Mouse (Mus musculus) kidney, postnatal 36 days (tissue): ENCODE data around the gene Atp6v0a2.
A peak's percentile ranks its signal among the peaks of the same experiment; 100 is the strongest.

Experiments
- DNase-seq, 2 experiments: peaks; one replicate each; pipeline ENCODE4 v3.0.0; 2021 to 2022; ENCODE audit warnings: mixed read lengths in 2 of 2

Atp6v0a2 gene

DNA sequence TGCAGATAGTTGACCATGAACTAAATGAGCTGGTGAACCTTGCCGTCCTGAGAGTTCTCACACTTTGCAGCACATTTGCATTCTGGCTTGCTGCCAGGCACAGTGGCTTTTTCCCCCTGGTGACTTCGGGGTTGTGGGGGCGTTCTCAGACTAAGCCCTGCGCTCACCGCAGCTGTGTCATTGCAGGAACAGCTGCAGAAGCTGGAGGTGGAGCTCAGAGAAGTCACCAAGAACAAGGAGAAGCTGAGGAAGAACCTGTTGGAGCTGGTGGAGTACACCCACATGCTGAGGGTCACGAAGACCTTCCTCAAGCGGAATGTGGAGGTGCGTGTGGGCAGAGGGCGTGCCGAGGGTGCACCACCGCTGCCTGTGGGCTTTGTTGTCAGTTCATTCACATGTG is 8.9 kb downstream of the Atp6v0a2 start:
- DNase-seq = peak in 1 of 2 experiments; percentile 37

DNA sequence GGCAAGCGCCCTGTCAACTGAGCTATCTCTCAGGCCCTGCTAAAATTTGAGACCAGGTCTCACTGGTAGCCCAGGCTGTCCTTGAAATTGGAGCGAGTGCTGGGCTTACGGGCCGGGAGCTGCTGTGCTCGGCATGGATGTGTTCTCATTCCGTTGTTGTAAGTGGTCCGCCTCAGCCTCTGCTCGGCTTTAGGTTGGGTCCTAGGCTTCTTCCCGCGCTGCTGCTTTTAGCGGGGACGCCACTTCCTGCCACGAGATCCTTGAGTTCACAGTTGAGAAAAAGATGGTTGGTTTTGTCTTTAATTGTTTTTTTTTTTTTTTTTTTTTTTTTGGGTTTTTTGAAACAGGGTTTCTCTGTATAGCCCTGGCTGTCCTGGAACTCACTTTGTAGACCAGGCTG is 9.5 kb downstream of the Atp6v0a2 start:
- DNase-seq = no peak

DNA sequence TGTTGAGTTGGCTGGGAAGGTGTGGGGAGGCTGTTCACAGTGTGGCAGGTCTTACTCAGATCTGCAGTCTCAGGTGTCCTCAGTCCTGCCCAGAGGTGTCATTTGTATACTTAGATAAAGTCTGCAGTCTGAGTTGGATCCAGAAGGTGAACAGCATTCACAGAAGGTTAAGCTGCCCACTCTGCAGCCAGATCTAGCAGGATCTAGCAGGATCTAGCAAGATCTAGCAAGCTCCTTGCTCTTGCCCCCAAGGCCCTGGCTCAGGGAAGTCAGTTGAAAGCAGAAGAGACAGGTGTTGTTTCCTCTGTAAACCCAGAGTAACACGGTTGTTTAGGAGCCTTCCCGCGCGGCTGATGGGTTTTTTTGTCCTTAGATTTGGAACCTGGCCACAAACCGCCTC is 85.4 kb downstream of the Atp6v0a2 start:
- peak; percentile 28 to 31 for DNase-seq

DNA sequence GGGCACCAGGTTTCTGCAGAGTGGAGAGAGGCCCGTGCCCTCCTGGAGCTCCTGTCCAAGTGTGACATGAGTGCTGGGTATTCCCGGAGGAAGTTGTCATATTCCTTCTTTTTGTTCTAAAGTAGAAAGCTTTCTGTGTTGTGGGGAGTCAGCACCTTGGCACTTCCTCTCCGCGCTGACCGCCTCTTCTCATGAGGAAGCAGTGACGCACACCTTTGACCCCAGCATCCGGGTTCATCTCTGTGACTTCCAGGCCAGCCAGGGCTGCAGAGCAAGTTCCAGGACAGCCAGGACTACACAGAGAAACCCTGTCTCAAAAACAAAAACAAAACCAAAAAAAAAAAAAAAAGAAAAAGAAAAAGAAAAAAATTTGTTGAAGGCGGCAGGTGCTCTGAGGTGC is 86.8 kb downstream of the Atp6v0a2 start:
- DNase-seq = peak; percentile 78 to 81

DNA sequence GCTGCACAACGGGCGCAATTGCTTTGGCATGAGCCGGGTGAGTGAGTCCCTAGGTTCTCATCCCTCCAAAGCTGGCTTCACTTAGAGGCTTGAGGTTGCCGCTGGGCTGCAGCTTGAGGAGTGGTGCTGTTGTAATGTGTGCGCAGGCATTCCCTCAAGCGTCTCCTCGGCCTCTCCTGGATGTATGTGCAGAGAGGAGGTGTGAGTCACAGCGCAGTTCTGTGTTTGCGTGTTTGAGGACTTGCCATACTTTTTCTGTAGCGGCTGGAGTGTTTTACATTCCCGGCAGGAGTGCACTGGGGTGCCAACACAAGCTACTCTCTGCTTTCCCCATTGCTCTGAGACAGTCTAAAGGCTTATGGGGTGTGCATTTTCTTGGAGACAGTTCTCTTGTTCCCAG is 89.6 kb downstream of the Atp6v0a2 start:
- DNase-seq = no peak

DNA sequence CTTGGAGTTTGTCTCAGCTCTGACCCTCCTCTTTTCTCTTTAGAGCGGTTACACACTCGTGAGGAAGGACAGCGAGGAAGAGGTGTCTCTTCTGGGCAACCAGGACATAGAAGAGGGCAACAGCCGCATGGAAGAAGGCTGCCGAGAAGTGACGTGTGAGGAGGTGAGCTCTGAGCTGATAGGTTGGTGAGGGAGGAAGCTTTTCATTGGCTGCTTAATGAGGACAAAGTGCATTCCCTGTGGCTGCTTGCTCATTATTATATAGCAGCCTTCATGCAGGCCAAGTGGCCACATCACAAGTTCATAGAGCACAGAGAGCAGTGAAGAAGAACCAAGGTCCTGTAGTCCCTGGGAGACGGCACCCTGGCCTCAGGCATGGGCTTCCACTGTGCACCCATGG is 90.0 kb downstream of the Atp6v0a2 start:
- peak; percentile 60 to 61 for DNase-seq

DNA sequence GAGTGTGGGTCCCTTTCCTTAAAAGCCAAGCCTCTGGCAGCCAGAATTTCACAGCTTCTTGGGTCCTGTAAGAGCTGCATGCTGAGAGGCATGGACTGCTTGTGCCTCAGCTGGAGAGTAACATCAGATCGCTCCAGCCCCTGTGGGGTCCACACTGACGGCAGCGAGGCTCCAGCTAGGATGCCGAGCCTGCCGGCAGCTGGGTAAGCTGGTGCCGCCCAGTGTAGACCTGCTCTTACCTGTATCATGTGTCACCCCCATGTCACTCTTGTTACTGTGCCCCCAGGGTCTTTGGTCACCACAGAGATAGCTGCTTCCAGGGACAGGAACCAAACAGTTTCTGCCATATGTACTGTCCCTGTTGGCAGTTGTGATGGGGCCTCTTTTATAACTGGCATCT is 94.7 kb downstream of the Atp6v0a2 start:
- DNase-seq = no peak

DNA sequence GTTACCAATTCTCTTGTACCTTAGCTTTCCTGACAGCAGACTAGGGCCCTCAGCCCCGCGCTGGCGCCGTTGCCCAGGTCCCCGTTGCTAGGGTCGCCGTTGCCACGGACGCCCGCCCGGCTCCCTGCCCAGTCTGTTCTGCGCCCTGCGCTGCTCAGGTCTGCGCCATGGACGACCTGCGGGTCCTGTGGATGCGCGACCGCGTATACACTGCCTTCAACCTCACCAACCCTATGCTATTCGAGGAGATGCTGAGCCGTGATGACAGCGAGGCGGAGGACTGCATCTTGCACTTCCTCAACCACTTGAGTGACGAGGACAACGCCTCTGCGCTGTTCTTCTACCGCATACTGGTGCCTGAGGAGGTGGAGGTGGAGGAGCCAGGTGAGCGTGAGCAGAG is 96.6 kb downstream of the Atp6v0a2 start, which contains the start of gene Dnah10:
TSS of gene Dnah10 (plus strand) at position 89 of the 400 bp plus-strand sequence.
- DNase-seq = no peak

DNA sequence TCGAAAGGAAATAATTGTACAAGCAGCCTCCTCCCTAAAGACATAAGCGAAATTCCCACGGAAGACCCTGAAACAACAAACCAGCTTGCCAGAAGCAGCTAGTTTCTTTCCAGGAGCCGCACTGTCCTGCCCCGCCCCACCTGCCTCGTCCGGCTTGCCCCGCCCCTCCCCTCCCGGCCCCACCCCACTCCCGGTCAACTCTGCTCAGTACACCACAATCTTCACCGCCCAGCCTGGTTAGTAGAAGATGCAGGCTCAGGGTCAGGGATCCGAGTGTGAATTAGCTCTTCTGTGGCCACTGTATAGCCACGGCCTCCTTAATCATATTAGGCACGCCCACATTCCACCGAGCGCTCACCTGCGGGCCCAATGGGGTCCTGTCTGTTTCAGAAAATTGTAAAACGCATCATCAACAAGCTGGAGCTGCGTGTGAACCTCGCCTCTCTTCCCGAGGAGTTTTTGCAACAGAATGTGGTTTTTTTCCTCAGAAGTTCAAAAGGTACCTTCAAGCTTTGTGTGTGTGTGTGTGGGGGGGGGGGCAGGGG is 101.4 kb downstream of the Atp6v0a2 start:
- DNase-seq = peak; percentile 30 to 61

DNA sequence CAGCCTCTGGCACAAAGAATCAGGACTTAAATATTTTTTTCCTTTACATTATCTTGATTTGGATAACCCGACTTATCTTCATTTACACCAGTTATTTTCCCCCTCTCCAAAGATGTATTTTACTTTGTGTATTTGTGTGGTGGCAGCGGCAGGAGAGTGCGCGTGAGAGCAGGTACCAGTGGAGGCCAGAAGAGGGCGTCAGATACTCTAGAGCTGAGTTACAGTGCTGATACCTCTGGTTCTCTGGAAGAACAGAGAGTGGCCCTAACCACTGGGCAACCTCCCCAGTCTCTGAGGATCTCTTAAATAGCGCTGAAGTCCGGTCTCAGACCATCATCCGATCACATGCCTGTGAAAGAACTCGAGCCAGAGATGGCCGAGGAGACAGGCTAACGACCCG is 105.6 kb downstream of the Atp6v0a2 start:
- no peak for DNase-seq

DNA sequence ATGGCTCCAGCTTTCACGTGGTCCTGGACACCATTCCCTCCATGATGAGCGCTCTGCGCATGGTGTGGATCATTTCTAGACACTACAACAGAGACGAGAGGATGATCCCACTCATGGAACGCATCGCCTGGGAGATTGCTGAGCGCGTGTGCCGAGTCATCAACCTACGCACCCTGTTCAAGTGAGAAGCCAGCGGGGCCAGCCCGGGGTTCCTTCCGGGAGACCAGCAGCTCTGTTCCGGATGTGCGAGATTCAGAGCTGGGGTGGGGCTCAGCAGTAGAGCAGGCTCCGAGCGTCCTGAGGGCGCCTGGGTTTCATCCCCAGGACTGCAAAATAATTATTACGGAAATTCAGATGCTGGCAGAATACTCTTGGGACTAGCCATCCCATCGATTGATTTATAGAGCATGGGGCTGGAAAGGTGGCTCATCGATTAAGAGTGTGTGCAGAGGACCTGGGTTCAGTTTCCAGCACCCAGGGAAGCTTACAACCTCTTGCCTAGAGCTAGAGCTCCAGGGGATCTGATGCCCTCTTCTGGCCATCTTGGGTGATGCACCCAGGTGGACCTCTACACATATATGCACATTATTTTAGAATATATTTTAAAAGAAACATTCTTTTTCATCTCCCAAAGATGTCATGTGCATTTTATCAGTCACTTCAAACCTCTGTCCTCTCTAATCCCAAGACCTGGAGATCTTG is 113.7 kb downstream of the Atp6v0a2 start:
- peak in 1 of 2 experiments; percentile 16 for DNase-seq

DNA sequence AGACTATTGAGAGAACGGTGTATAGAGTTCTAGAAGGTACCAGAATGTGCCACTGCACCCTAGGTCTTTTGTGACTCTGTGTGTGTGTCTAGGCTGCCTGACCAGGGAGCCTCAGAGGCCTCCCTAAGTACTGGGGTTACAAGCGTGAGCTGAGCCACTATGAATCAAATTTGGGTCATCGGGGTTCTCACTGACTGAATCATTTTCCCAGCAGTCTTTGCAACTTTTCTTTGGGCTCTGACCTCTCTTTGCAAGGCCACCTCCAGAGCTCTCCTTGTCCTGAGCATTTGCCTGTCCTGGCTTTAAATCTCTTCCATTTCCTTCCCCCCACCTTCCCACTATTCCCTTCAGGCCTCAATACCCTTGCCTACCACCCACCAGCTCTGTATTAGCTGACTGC is 115.5 kb downstream of the Atp6v0a2 start:
- DNase-seq = no peak

DNA sequence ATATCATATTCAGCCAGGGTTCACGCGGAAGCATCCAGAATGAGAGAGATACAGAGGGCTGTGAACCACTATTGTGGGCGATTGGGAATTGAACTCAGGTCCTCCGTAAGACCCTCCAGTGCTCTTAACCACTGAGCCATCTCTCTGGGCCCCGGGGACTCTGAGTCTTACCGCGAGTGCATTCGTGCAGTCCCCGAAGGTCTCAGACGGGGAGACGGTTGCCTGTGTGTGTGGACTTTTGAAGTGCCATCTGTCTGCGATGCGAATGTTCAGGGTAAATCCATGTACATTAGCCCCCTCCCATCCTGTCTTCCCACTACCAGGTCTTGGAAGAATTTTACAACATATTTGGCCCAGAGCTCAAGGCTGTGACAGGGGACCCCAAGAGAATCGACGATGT is 117.8 kb downstream of the Atp6v0a2 start:
- DNase-seq = no peak

DNA sequence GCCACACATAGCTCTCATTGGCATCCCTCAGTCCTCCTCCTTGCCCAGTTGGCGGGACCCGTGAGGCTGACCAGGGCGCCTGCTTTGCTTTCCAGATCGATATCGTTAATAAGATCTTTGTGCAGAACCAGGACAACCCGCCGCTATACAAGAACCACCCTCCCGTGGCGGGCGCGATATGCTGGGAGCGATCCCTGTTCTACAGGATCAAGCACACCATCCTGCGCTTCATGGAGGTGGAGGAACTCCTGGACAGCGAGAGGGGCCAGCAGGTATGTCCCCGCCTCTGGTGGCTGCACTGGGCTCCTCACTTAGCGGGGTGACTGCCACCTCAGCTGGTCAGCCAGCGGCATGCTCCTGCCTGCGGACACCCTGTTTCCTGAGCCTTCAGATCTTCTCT is 119.9 kb downstream of the Atp6v0a2 start:
- no peak for DNase-seq

DNA sequence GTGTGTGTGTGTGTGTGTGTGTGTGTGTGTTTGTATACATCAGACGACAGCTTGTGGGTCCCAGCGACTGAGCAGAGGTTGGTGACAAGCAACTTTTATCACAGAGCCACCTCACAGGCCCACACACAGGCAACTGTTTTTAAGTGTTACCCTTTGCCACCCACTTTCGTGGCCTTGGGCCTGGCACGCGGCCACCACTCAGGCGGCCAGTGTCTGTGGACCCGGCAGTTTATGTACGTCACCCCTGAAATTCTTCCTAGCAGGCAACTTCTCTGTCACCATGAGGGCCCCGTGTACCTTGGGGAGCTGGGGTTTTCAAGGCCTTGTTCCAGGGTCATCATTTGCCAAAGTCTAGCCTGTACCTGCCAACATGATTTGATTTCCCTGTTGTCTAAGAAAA is 123.3 kb downstream of the Atp6v0a2 start:
- DNase-seq = no peak

DNA sequence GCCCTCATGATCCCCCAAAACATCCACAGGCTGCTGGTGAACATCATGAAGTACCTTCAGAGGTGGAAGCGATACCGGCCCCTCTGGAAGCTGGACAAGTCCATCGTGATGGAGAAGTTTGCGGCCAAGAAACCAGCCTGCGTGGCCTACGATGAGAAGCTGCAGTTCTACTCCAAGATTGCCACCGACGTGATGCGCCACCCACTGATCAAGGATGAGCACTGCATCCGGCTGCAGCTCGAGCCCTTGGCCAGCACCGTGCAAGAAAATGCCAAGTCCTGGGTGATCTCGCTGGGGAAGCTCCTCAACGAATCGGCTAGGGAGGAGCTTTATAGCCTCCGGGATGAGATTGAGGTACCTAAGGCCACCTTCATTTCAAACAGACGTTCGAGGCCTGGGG is 132.6 kb downstream of the Atp6v0a2 start:
- peak in 1 of 2 experiments; percentile 27 for DNase-seq

DNA sequence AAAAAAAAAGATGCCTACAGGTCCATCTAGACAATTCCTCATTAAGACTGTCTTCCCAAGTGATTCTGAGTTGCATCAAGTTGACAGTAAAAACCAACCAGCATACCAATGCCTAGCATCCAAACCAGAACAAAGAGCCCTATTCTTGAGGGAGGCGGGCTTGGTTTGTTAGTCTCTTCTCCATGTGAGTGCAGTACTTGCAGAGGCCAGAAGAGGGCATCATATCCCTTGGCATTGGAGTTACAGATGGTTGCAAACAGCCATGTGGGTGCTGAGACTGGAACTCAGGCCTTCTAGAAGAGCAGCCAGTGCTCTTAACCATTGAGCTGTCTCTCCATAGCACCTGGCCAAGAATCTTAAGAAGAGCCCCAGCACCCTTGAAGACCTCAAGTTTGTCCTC is 133.4 kb downstream of the Atp6v0a2 start:
- no peak for DNase-seq
